Mouse (Mus musculus) midbrain, embryonic 15.5 days (tissue): ENCODE measurements around the gene Sp8. TPM values are rescaled to one million over a fixed set of nuclear protein-coding genes. Genes with fewer than 3 reads are reported as not detected.

Experiments
- ATAC-seq: fragments of 200-750 bp; cut with Nextera tagmentation; replicated peaks from 2 replicates; pipeline ENCODE4 v1.8.0; 2017; ENCODE audit warnings: moderate TSS enrichment
- H3K27ac ChIP-seq: fragments of 300-500 bp; sonication (generic); 2 replicates; pipeline ENCODE4 v1.5.1; 2015; ENCODE audit warnings: mild to moderate bottlenecking, inconsistent platforms
- H3K27me3 ChIP-seq: fragments of 300-500 bp; sonication (generic); replicated peaks from 2 replicates; pipeline ENCODE4 v1.6.1; 2015; ENCODE audit warnings: inconsistent platforms
- H3K36me3 ChIP-seq: fragments of 300-500 bp; sonication (generic); replicated peaks from 2 replicates; pipeline ENCODE4 v1.6.1; 2015; ENCODE audit warnings: inconsistent platforms
- H3K4me1 ChIP-seq: fragments of 300-500 bp; sonication (generic); 2 replicates; pipeline ENCODE4 v1.6.1; 2015; ENCODE audit warnings: inconsistent platforms
- H3K4me2 ChIP-seq: fragments of 300-500 bp; sonication (generic); 2 replicates; pipeline ENCODE4 v1.6.1; 2015; ENCODE audit warnings: inconsistent platforms, mild to moderate bottlenecking, moderate library complexity
- H3K4me3 ChIP-seq: fragments of 300-500 bp; sonication (generic); 2 replicates; pipeline ENCODE4 v1.5.1; 2015; ENCODE audit warnings: mild to moderate bottlenecking, inconsistent platforms
- H3K9ac ChIP-seq: fragments of 300-500 bp; sonication (generic); 2 replicates; pipeline ENCODE4 v1.6.1; 2015; ENCODE audit warnings: mild to moderate bottlenecking, inconsistent platforms
- H3K9me3 ChIP-seq: fragments of 300-500 bp; sonication (generic); 2 replicates; pipeline ENCODE4 v1.6.1; 2016; ENCODE audit warnings: inconsistent platforms
- WGBS: fragments of 180-500 bp; shearing (Covaris S2); methylation state at CpG from one replicate; pipeline ENCODE4 v1.1.7; 2015; ENCODE audit warnings: mixed read lengths; 5-methylcytosine and 5-hydroxymethylcytosine counted together
- polyA plus RNA-seq: library from polyadenylated mRNA; unstranded; fragments of >200 nt; fragmentation: Nextera tagmentation; extraction: Ambion mirVana; gene quantifications from 2 replicates; pipeline ENCODE4 v1.2.1, GENCODE M21; 2015

The Sp8 gene
- 2.8 and 3.5 TPM in 2 replicates for polyA plus RNA-seq

DNA sequence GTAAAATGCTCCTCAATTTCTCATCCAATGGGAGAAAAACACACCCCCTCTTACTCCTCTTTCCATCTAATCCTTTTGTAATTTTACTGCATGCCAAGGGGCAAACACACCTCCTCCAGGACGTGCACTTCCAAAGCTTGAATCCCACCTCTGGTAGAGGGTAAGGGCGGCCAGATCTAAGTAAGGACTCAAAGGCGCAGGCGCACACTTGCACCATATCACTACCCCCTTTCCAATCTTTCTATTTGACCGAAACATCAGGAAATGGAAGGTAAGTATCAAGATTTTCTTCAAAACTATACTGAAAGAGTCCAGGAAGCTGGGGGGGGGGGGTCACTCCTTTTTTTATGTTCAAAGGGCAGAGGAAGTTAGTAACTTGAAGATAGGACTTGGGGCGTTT lies at the start of gene Sp8:
Gene Sp8, plus strand, starts transcription at position 109 of the 400 bp plus-strand sequence.
- Histone ChIP-seq H3K27me3 (peaks cover 63% of the 10 kb centered on the region), H3K27ac (0 out of 2 replicates have a peak within 1 kb of the TSS, but pooled peaks have one; percentile 8)

DNA sequence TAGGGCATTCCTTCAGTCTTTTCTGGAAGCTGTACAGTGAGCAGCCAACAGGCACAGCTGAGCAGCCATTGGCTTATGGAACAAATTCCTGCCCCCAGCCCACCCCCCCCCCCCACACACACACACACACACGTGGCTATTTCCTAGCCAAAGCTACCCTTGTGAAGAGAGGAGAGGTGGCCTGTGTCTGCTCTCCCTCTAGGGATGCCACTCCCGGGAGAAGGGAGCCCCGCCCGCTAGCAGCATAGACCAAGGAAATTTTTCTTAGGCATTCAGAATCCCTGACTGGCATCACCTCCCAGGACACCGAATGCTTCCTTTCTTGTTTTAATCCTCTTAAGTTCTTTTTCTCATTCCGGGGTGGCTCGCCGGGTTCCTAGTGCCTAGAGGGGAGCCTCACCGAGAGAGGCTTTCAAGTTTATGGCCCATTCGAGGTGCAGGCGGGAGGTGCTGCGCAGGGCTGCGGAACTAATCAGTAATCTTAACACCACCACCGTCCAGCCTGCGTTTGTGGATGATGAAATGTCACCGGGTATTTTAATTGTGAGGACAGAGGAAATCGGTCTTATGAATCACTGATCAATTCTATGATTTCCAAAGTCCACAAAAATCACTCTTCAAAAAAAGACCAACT lies 34.7 kb upstream of the Sp8 start:
- H3K4me3 ChIP-seq, result peak overlapping the region; percentile 16; the same call in 1 of the 2 replicates
- H3K27ac ChIP-seq, result no peak overlapping the region
- H3K36me3 ChIP-seq, result no peaks in the 10 kb centered on the region
- peak; percentile 85 for ATAC-seq
- peak overlapping the region; percentile 47 for H3K4me2 ChIP-seq
- no peaks in the 10 kb centered on the region for H3K9me3 ChIP-seq
- under 1% methylated on average over 17 of the region's 17 CpGs for WGBS
- no peak overlapping the region for H3K9ac ChIP-seq
- peaks cover 27% of the 10 kb centered on the region for H3K27me3 ChIP-seq
- peaks cover 7% of the 10 kb centered on the region for H3K4me1 ChIP-seq

More for the DNA sequence above, at the start of gene Sp8:
- Histone ChIP-seq H3K4me2 (peak within 1 kb of the TSS; percentile 57), H3K4me1 (peaks cover 33% of the 10 kb centered on the region), H3K9me3 (no peaks in the 10 kb centered on the region), H3K36me3 (no peaks in the 10 kb centered on the region), H3K4me3 (peak within 1 kb of the TSS; percentile 40), H3K9ac (peak within 1 kb of the TSS; percentile 29; the same call in 1 of the 2 replicates)
- no peak for ATAC-seq
- WGBS, result 1% methylated on average over 6 of the region's 6 CpGs

DNA sequence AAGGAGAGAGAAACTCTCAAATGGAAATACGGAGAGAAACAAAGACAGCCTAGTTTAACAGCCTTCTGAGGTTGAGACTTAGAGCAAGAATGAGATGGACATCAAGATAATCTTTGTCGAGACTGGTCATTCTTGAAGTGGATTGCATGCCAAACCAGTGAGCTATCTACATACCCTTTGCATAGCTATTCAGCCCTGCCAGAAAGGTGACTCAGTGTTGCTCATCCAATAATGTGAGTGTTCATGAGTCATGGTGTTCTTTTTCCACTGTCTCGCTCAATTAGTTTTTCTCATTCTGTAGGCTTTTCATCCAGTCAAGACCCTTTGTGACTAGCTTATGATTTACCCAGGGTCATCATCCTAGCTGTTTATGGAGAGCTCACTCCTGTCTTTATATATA lies 31.6 kb upstream of the Sp8 start:
- Histone ChIP-seq H3K9ac (no peak overlapping the region), H3K36me3 (no peaks in the 10 kb centered on the region), H3K4me2 (no peak overlapping the region), H3K27ac (no peak overlapping the region), H3K4me1 (peaks cover 7% of the 10 kb centered on the region), H3K9me3 (no peaks in the 10 kb centered on the region), H3K4me3 (no peak overlapping the region), H3K27me3 (peaks cover 13% of the 10 kb centered on the region)
- 80% methylated on average over 3 of the region's 3 CpGs for WGBS
- ATAC-seq, result no peak

- H3K4me3 ChIP-seq, result no peak overlapping the region
- peaks cover 5% of the 10 kb centered on the region; the same call in 1 of the 2 replicates for H3K27me3 ChIP-seq
- H3K36me3 ChIP-seq, result no peaks in the 10 kb centered on the region
- H3K27ac ChIP-seq, result no peak overlapping the region
- peaks cover 5% of the 10 kb centered on the region for H3K4me1 ChIP-seq
- no peak overlapping the region for H3K9ac ChIP-seq
- no peaks in the 10 kb centered on the region for H3K9me3 ChIP-seq
- no peak overlapping the region for H3K4me2 ChIP-seq
- ATAC-seq, result no peak
Observed at GRCm38 (mm10) chr12:118816156-118816555, 30.0 kb upstream of the Sp8 start.

DNA sequence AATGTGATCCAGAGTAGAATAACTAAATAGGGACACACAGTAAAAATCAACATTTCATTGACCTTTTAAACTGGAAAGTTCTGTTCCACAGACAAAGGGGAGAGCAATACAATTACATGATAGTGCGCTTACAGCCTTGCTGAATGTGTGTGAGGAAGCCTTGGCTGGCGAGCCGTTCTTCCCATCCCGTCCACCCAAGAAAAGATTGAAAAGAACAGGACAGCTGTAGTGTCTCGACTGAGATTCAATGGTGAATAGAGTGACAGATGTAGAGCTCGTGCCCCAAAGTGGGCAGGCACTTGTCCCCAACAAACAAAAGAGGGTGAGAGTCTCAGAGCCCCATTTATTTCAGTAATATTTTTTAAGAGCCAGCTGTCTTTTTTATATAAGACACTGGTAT lies 16.2 kb upstream of the Sp8 start:
- H3K4me3 ChIP-seq, result no peak overlapping the region
- H3K27me3 ChIP-seq, result peaks cover 4% of the 10 kb centered on the region
- no peaks in the 10 kb centered on the region for H3K9me3 ChIP-seq
- H3K27ac ChIP-seq, result no peak overlapping the region
- no peaks in the 10 kb centered on the region for H3K4me1 ChIP-seq
- no peaks in the 10 kb centered on the region for H3K36me3 ChIP-seq
- WGBS, result 55% methylated on average over 6 of the region's 6 CpGs
- no peak overlapping the region for H3K9ac ChIP-seq
- no peak for ATAC-seq
- H3K4me2 ChIP-seq, result no peak overlapping the region

DNA sequence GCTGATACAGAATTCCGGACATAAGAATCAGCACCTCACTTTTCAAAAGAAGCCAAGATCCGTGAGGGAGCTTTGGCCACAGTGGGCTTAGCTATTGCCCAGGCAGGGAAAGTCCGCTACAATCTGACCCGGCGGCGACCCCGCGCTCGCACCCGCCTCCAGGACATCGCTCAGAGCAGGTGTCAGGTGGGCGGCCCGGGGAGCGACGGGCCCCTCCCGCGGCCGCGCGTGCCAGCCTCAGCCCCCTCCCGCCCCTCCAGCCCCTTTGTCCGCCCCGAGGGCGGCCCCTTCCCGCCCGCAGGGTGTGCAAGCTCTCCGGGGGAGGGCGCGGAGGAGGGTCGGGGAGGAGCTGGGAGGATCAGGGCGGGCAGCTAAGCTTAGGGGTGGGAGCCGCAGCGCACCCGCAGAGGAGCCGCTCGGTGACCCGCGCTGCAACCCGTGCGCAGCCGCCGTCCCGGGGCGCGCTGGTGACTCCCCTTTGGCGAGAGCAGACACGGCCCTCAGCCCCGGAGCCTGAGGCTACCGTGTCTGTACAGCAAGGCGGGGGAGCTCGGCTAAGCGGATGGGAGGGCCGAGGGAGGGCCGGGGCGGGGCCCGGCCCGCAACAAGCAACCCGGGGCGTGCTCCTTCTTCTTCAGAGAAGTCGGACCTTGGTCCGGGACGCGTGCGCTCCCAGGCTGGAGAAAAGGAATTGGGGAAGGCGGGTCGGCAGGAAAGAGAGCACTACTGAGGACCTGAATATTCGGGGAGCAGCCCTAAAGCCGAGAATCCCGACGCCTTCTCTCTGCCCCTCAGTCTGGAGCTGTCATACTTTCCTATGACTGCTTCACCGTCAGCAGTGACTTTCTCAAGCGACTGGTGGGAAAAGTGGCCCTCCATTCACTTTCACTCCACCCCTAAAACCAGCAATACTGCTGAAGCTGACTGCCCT lies 9.5 kb upstream of the Sp8 start:
- H3K27ac ChIP-seq, result no peak overlapping the region
- H3K9ac ChIP-seq, result no peak overlapping the region; the same call in 1 of the 2 replicates
- under 1% methylated on average over 67 of the region's 72 CpGs for WGBS
- H3K4me1 ChIP-seq, result peaks cover 12% of the 10 kb centered on the region; the same call in 1 of the 2 replicates
- peak overlapping the region; percentile 33 for H3K4me3 ChIP-seq
- H3K36me3 ChIP-seq, result no peaks in the 10 kb centered on the region
- no peaks in the 10 kb centered on the region for H3K9me3 ChIP-seq
- H3K27me3 ChIP-seq, result peaks cover 52% of the 10 kb centered on the region
- ATAC-seq, result peak; percentile 65
- peak overlapping the region; percentile 53 for H3K4me2 ChIP-seq

DNA sequence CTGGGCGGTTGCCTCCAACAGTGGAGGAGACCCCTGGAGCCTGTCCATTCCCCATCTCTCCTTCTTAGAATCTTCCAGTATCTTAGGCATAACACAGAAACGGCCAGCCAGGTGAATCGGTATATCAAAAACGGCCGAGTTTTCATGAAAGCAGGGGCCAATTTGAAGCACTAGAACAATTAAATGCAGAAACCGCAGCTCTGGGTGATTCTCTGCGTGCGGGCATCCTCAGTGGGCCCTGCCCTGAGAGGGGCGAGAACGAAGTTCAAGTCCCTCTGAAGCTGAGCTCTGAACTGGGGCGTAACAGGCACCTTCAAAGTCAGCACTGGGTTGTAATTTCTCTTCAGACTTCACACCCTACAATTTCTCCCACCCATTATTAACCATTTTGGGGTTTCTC lies 8.8 kb upstream of the Sp8 start:
- H3K36me3 ChIP-seq, result no peaks in the 10 kb centered on the region
- peak; percentile 41; the same call in 1 of the 2 replicates for ATAC-seq
- H3K4me3 ChIP-seq, result peak overlapping the region; percentile 33
- H3K9me3 ChIP-seq, result no peaks in the 10 kb centered on the region
- peak overlapping the region; percentile 53 for H3K4me2 ChIP-seq
- peaks cover 52% of the 10 kb centered on the region for H3K27me3 ChIP-seq
- H3K27ac ChIP-seq, result no peak overlapping the region
- 3% methylated on average over 11 of the region's 11 CpGs for WGBS
- peaks cover 12% of the 10 kb centered on the region; the same call in 1 of the 2 replicates for H3K4me1 ChIP-seq
- H3K9ac ChIP-seq, result no peak overlapping the region

DNA sequence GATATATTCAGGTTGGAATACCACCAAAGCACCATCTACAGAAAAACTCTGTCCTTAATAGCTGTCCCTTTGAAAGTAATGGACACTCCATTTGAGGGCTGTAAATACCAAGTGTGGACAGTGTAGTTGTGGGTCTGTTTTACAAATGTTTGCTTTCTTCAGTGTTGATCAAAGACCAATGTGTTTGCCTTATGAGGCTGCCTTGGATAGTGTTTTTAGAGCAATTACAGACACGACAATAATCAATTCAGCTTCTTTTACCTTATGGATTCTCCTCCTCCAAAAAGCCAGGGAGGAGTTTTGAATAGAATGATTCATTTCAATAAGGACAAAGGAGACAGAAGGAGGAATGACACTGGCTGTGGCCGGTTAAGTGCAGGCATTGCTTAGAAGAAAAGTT lies 7.9 kb upstream of the Sp8 start:
- H3K4me3 ChIP-seq, result no peak overlapping the region
- H3K27me3 ChIP-seq, result peaks cover 54% of the 10 kb centered on the region
- no peak overlapping the region for H3K4me2 ChIP-seq
- H3K9ac ChIP-seq, result no peak overlapping the region
- no peak overlapping the region for H3K27ac ChIP-seq
- WGBS, result 5% methylated on average over 2 of the region's 2 CpGs
- peaks cover 17% of the 10 kb centered on the region; the same call in 1 of the 2 replicates for H3K4me1 ChIP-seq
- no peaks in the 10 kb centered on the region for H3K36me3 ChIP-seq
- H3K9me3 ChIP-seq, result no peaks in the 10 kb centered on the region
- no peak for ATAC-seq

- 23% methylated on average over 5 of the region's 5 CpGs for WGBS
Observed at GRCm38 (mm10) chr12:118839398-118839797, 6.7 kb upstream of the Sp8 start.

GRCm38 (mm10) chr12:118840301-118840700 lies 5.8 kb upstream of the Sp8 start:
- Histone ChIP-seq H3K9ac (no peak overlapping the region), H3K4me3 (no peak overlapping the region), H3K27ac (no peak overlapping the region), H3K36me3 (no peaks in the 10 kb centered on the region), H3K9me3 (no peaks in the 10 kb centered on the region), H3K4me2 (no peak overlapping the region), H3K27me3 (peaks cover 66% of the 10 kb centered on the region), H3K4me1 (peaks cover 17% of the 10 kb centered on the region; the same call in 1 of the 2 replicates)
- WGBS, result 2% methylated on average over 15 of the region's 15 CpGs
- no peak for ATAC-seq

More at GRCm38 (mm10) chr12:118839398-118839797, 6.7 kb upstream of the Sp8 start:
- Histone ChIP-seq H3K9ac (no peak overlapping the region), H3K27ac (no peak overlapping the region), H3K9me3 (no peaks in the 10 kb centered on the region), H3K4me2 (no peak overlapping the region), H3K36me3 (no peaks in the 10 kb centered on the region), H3K4me3 (no peak overlapping the region), H3K4me1 (peaks cover 17% of the 10 kb centered on the region; the same call in 1 of the 2 replicates), H3K27me3 (peaks cover 63% of the 10 kb centered on the region)
- ATAC-seq, result no peak

GRCm38 (mm10) chr12:118840861-118841260 lies 5.3 kb upstream of the Sp8 start:
- no peak for ATAC-seq
- H3K4me3 ChIP-seq, result no peak overlapping the region
- H3K9ac ChIP-seq, result no peak overlapping the region
- H3K4me2 ChIP-seq, result no peak overlapping the region
- WGBS, result under 1% methylated on average over 12 of the region's 12 CpGs
- H3K27ac ChIP-seq, result no peak overlapping the region
- peaks cover 17% of the 10 kb centered on the region; the same call in 1 of the 2 replicates for H3K4me1 ChIP-seq
- H3K36me3 ChIP-seq, result no peaks in the 10 kb centered on the region
- H3K9me3 ChIP-seq, result no peaks in the 10 kb centered on the region
- H3K27me3 ChIP-seq, result peaks cover 66% of the 10 kb centered on the region

- WGBS, result 10% methylated on average over 5 of the region's 5 CpGs
- H3K4me3 ChIP-seq, result no peak overlapping the region
- ATAC-seq, result no peak
- peaks cover 63% of the 10 kb centered on the region for H3K27me3 ChIP-seq
- H3K4me1 ChIP-seq, result peaks cover 18% of the 10 kb centered on the region; the same call in 1 of the 2 replicates
- H3K4me2 ChIP-seq, result no peak overlapping the region
- H3K9ac ChIP-seq, result no peak overlapping the region
- H3K36me3 ChIP-seq, result no peaks in the 10 kb centered on the region
- no peak overlapping the region for H3K27ac ChIP-seq
- H3K9me3 ChIP-seq, result no peaks in the 10 kb centered on the region
Observed at GRCm38 (mm10) chr12:118841381-118841922, 4.7 kb upstream of the Sp8 start.
